ENCODE assay signal across 16 mouse cellular contexts in genomic region chrX:71149441-71150050, GRCm38 (mm10).
DNase-seq lines count a peak whose midpoint lies in the region; ATAC-seq and TF ChIP-seq lines count a peak whose summit lies in the region.
"Had no signal": no experiment of that assay in that cellular context is flagged by ENCODE, and none has a peak within 500 bp of the region (broad histone marks: within the 10 kb centered on the region; RNA-seq: fewer than 3 reads in every experiment).

No protein-coding gene starts in this region.

- no peak overlapping the region for H3K4me2 ChIP-seq in kidney, embryonic 14.5 days (replicated peaks; ENCODE audit: low read depth, low read length)
- no peak overlapping the region for H3K4me2 ChIP-seq in heart, embryonic 13.5 days
- H3K4me2 ChIP-seq: forebrain, embryonic 12.5 days; neural tube, embryonic 12.5 days had no signal

- H3K9ac ChIP-seq in kidney, embryonic 14.5 days (ENCODE audit: low read depth, low read length) = no peak overlapping the region
- H3K9ac ChIP-seq in heart, embryonic 13.5 days = no peak overlapping the region
- H3K9ac ChIP-seq: forebrain, embryonic 12.5 days; neural tube, embryonic 12.5 days had no signal

- no peak for TF ChIP-seq CTCF in cerebellum, adult 2 months (IDR thresholded peaks at IDR 0.05; ENCODE audit: borderline replicate concordance, insufficient read depth, low read depth, low read length)

- H3K36me3 ChIP-seq in kidney, embryonic 14.5 days (ENCODE audit: control insufficient read depth, insufficient read depth, low read length) = no peaks in the 10 kb centered on the region
- peaks cover 10% of the 10 kb centered on the region; the same call in 1 of the 2 replicates for H3K36me3 ChIP-seq in heart, embryonic 13.5 days
- H3K36me3 ChIP-seq: neural tube, embryonic 12.5 days had no signal

- peak overlapping the region; percentile 87 for H3K27ac ChIP-seq in cerebellum, adult 2 months (ENCODE audit: insufficient read depth, low read length)
- H3K27ac ChIP-seq in kidney, embryonic 14.5 days (ENCODE audit: low read depth, low read length) = no peak overlapping the region
- peak overlapping the region; percentile 24; the same call in 1 of the 2 replicates for H3K27ac ChIP-seq in heart, embryonic 13.5 days (replicated peaks)
- H3K27ac ChIP-seq: forebrain, embryonic 12.5 days; neural tube, embryonic 12.5 days had no signal

- H3K4me3 ChIP-seq in cerebellum, adult 2 months (replicated peaks; ENCODE audit: insufficient read depth, low read depth, low read length) = no peak overlapping the region
- no peak overlapping the region for H3K4me3 ChIP-seq in kidney, embryonic 14.5 days (ENCODE audit: low read length)
- H3K4me3 ChIP-seq in heart, embryonic 13.5 days = no peak overlapping the region
- H3K4me3 ChIP-seq: forebrain, embryonic 12.5 days; neural tube, embryonic 12.5 days had no signal

- H3K9me3 ChIP-seq in kidney, embryonic 14.5 days (ENCODE audit: control insufficient read depth, low read length) = no peaks in the 10 kb centered on the region
- H3K9me3 ChIP-seq in heart, embryonic 13.5 days = no peaks in the 10 kb centered on the region
- H3K9me3 ChIP-seq: forebrain, embryonic 12.5 days; neural tube, embryonic 12.5 days had no signal

- ATAC-seq in kidney, embryonic 14.5 days (ENCODE audit: low FRiP score, low TSS enrichment) = no peak
- ATAC-seq in heart, embryonic 13.5 days (ENCODE audit: extremely low read depth, insufficient number of reproducible peaks, low FRiP score, low TSS enrichment) = no peak
- ATAC-seq: inflammation-experienced regulatory T-cells, adult 6 months; Patski had no signal

- H3K27me3 ChIP-seq in cerebellum, adult 2 months (ENCODE audit: control insufficient read depth, insufficient read depth, low read length) = no peaks in the 10 kb centered on the region
- H3K27me3 ChIP-seq in kidney, embryonic 14.5 days (ENCODE audit: control insufficient read depth, insufficient read depth, low read length) = no peaks in the 10 kb centered on the region
- H3K27me3 ChIP-seq in heart, embryonic 13.5 days (replicated peaks) = no peaks in the 10 kb centered on the region; the same call in none of the 2 replicates
- H3K27me3 ChIP-seq: forebrain, embryonic 12.5 days; neural tube, embryonic 12.5 days; Patski had no signal

- peak in 1 of 2 experiments; percentile 22 for DNase-seq in cerebellum, adult 2 months
- no peak for DNase-seq in cerebellum, adult 9-11 months
- DNase-seq in kidney, postnatal 10 days = peak; percentile 8
- peak; percentile 8 for DNase-seq in lung, postnatal 14 days
- no peak for DNase-seq in layer of hippocampus, postnatal 25 days (ENCODE audit: extremely low spot score in 1 of 2, low spot score in 1 of 2)
- no peak for DNase-seq in right cerebral cortex, postnatal 10 days (ENCODE audit: low spot score in 2 of 2)
- DNase-seq: kidney, postnatal 25 days; midbrain, embryonic 14.5 days; retina, postnatal 1 day; spleen, adult 18-20 months had no signal

- TF ChIP-seq POLR2A in cerebellum, adult 2 months (IDR thresholded peaks at IDR 0.05; ENCODE audit: borderline replicate concordance, insufficient read depth, low read length) = no peak

- H3K4me1 ChIP-seq in cerebellum, adult 2 months (ENCODE audit: control insufficient read depth, insufficient read depth, low read length) = peaks cover 39% of the 10 kb centered on the region
- H3K4me1 ChIP-seq in kidney, embryonic 14.5 days (ENCODE audit: control insufficient read depth, insufficient read depth, low read length) = no peaks in the 10 kb centered on the region
- H3K4me1 ChIP-seq in heart, embryonic 13.5 days = no peaks in the 10 kb centered on the region
- H3K4me1 ChIP-seq: forebrain, embryonic 12.5 days; neural tube, embryonic 12.5 days had no signal

- 62% methylated on average over 1 of the region's 1 CpGs for WGBS in cerebellum, adult 2 months
- WGBS in kidney, embryonic 14.5 days = 50% methylated on average over 1 of the region's 1 CpGs
- WGBS in heart, embryonic 13.5 days = 32% methylated on average over 1 of the region's 1 CpGs

Comparison
In these comparisons a context has a peak if more than half of its experiments do, and no peak if none do; other contexts are left out.
1. DNase-seq: peak in kidney, postnatal 10 days (single experiment) and lung, postnatal 14 days (single experiment); none in cerebellum, adult 9-11 months (single experiment), layer of hippocampus, postnatal 25 days (0 of 2) and right cerebral cortex, postnatal 10 days (0 of 2).